Mouse (Mus musculus): Measurements from ENCODE around the gene Cd180. TPM values are rescaled to one million over a fixed set of nuclear protein-coding genes. Genes with fewer than 3 reads are reported as not detected.

Gene Cd180
- polyA plus RNA-seq, 1 experiment from 2014 or later = 0.42 TPM

- DNase-seq (ENCODE audit: low spot score) = no peak
- 85% methylated on average over 7 of the region's 7 CpGs for WGBS
- Histone ChIP-seq H3K36me3 (ENCODE audit: control insufficient read depth, insufficient read depth, low read length) (peaks cover 25% of the 10 kb centered on the region; the same call in 1 of the 2 replicates), H3K4me3 (ENCODE audit: low read depth, low read length) (no peak overlapping the region), H3K4me2 (replicated peaks; ENCODE audit: low read depth) (no peak overlapping the region), H3K4me1 (replicated peaks; ENCODE audit: control insufficient read depth, insufficient read depth) (no peaks in the 10 kb centered on the region), H3K27ac (replicated peaks) (no peak overlapping the region), H3K27me3 (ENCODE audit: control insufficient read depth, insufficient read depth, low read length) (no peaks in the 10 kb centered on the region), H3K9me3 (ENCODE audit: control insufficient read depth, low read length) (no peaks in the 10 kb centered on the region), H3K9ac (ENCODE audit: low read length) (no peak overlapping the region)
- TF ChIP-seq EP300 (optimal IDR thresholded peaks at IDR 0.05) = no peak
- TF ChIP-seq CTCF (IDR thresholded peaks at IDR 0.05; ENCODE audit: low read depth) = no peak
- no peak for ATAC-seq (ENCODE audit: low FRiP score, low TSS enrichment)
Measured at GRCm38 (mm10) chr13:102767110-102767509, 73.8 kb downstream of the Cd180 start.

DNA sequence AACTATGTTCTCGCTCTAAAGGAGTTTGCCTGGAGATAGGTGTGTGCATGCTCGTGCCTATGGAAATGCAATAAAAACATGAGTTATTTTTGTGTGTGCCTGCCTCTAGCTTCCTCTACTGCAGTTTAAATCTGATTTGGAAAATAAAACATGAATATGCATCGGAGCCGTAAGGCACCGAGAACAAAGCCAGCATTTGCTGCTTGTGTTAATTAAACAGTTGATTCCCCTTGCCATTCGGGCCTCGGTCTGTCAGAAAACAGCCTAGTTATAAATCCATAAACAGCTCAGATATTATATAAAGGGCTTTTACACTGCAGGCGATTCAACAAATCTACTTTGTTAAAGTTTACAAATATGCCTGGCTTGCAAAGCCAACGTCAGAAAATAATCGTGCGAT, 75.2 kb downstream of the Cd180 start:
- TF ChIP-seq EP300 (optimal IDR thresholded peaks at IDR 0.05) = no peak
- TF ChIP-seq CTCF (IDR thresholded peaks at IDR 0.05; ENCODE audit: low read depth) = no peak
- H3K27ac ChIP-seq (replicated peaks) = no peak overlapping the region
- DNase-seq (ENCODE audit: low spot score) (no peak), ATAC-seq (ENCODE audit: low FRiP score, low TSS enrichment) (no peak)
- H3K27me3 ChIP-seq (ENCODE audit: control insufficient read depth, insufficient read depth, low read length) = no peaks in the 10 kb centered on the region
- peaks cover 32% of the 10 kb centered on the region; the same call in 1 of the 2 replicates for H3K36me3 ChIP-seq (ENCODE audit: control insufficient read depth, insufficient read depth, low read length)
- no peaks in the 10 kb centered on the region for H3K9me3 ChIP-seq (ENCODE audit: control insufficient read depth, low read length)
- no peak overlapping the region for H3K4me3 ChIP-seq (ENCODE audit: low read depth, low read length)
- no peak overlapping the region for H3K9ac ChIP-seq (ENCODE audit: low read length)
- no peaks in the 10 kb centered on the region for H3K4me1 ChIP-seq (replicated peaks; ENCODE audit: control insufficient read depth, insufficient read depth)
- no peak overlapping the region for H3K4me2 ChIP-seq (replicated peaks; ENCODE audit: low read depth)
- 91% methylated on average over 11 of the region's 11 CpGs for WGBS

DNA sequence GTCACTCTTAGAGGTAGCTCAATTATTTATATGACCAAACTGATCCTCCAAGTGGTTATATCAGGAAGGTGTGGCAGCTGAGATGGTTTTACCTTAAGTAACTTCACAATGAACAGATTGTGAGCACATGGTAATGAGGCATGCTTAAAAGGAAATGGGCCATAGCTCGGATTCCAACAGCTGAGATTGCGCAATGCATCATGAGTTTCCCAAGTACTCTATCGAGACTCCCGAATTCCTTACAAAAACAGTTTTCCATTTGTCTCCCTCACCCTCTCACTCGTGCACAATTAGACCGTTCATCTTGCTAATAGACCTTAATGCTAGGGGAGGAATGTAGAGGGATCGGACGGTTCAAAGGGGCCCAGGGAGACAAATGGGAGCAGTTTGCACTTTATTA, 76.8 kb downstream of the Cd180 start:
- TF ChIP-seq EP300 (optimal IDR thresholded peaks at IDR 0.05) = no peak
- no peak for TF ChIP-seq CTCF (IDR thresholded peaks at IDR 0.05; ENCODE audit: low read depth)
- H3K4me3 ChIP-seq (ENCODE audit: low read depth, low read length) = no peak overlapping the region
- peaks cover 25% of the 10 kb centered on the region; the same call in 1 of the 2 replicates for H3K36me3 ChIP-seq (ENCODE audit: control insufficient read depth, insufficient read depth, low read length)
- no peak overlapping the region for H3K4me2 ChIP-seq (replicated peaks; ENCODE audit: low read depth)
- no peak overlapping the region for H3K9ac ChIP-seq (ENCODE audit: low read length)
- no peaks in the 10 kb centered on the region for H3K9me3 ChIP-seq (ENCODE audit: control insufficient read depth, low read length)
- H3K27ac ChIP-seq (replicated peaks) = no peak overlapping the region
- DNase-seq (ENCODE audit: low spot score) (no peak), ATAC-seq (ENCODE audit: low FRiP score, low TSS enrichment) (no peak)
- no peaks in the 10 kb centered on the region for H3K27me3 ChIP-seq (ENCODE audit: control insufficient read depth, insufficient read depth, low read length)
- no peaks in the 10 kb centered on the region for H3K4me1 ChIP-seq (replicated peaks; ENCODE audit: control insufficient read depth, insufficient read depth)
- WGBS = 50% methylated on average over 8 of the region's 8 CpGs

GRCm38 (mm10) chr13:102773169-102773568, 79.8 kb downstream of the Cd180 start:
- H3K36me3 ChIP-seq (ENCODE audit: control insufficient read depth, insufficient read depth, low read length) = peaks cover 18% of the 10 kb centered on the region; the same call in 1 of the 2 replicates
- no peaks in the 10 kb centered on the region for H3K9me3 ChIP-seq (ENCODE audit: control insufficient read depth, low read length)
- no peaks in the 10 kb centered on the region for H3K27me3 ChIP-seq (ENCODE audit: control insufficient read depth, insufficient read depth, low read length)
- H3K4me3 ChIP-seq (ENCODE audit: low read depth, low read length) = no peak overlapping the region
- no peaks in the 10 kb centered on the region for H3K4me1 ChIP-seq (replicated peaks; ENCODE audit: control insufficient read depth, insufficient read depth)
- no peak for DNase-seq (ENCODE audit: low spot score)
- no peak for TF ChIP-seq EP300 (optimal IDR thresholded peaks at IDR 0.05)
- TF ChIP-seq CTCF (IDR thresholded peaks at IDR 0.05; ENCODE audit: low read depth) = no peak
- 84% methylated on average over 9 of the region's 9 CpGs for WGBS
- no peak overlapping the region for H3K27ac ChIP-seq (replicated peaks)
- H3K4me2 ChIP-seq (replicated peaks; ENCODE audit: low read depth) = no peak overlapping the region
- H3K9ac ChIP-seq (ENCODE audit: low read length) = no peak overlapping the region
- ATAC-seq (ENCODE audit: low FRiP score, low TSS enrichment) = no peak

GRCm38 (mm10) chr13:102774786-102775201, 81.4 kb downstream of the Cd180 start:
- no peak for TF ChIP-seq EP300 (optimal IDR thresholded peaks at IDR 0.05)
- TF ChIP-seq CTCF (IDR thresholded peaks at IDR 0.05; ENCODE audit: low read depth) = peak; percentile 47
- Histone ChIP-seq H3K27me3 (ENCODE audit: control insufficient read depth, insufficient read depth, low read length) (no peaks in the 10 kb centered on the region), H3K9ac (ENCODE audit: low read length) (no peak overlapping the region), H3K36me3 (ENCODE audit: control insufficient read depth, insufficient read depth, low read length) (0 out of 2 replicates have a peak, but pooled peaks cover 13% of the 10 kb centered on the region), H3K4me2 (replicated peaks; ENCODE audit: low read depth) (no peak overlapping the region), H3K9me3 (ENCODE audit: control insufficient read depth, low read length) (no peaks in the 10 kb centered on the region), H3K4me1 (replicated peaks; ENCODE audit: control insufficient read depth, insufficient read depth) (no peaks in the 10 kb centered on the region), H3K27ac (replicated peaks) (0 out of 2 replicates have a peak overlapping the region, but pooled peaks have one; percentile 45), H3K4me3 (ENCODE audit: low read depth, low read length) (no peak overlapping the region)
- ATAC-seq (ENCODE audit: low FRiP score, low TSS enrichment) = no peak; the same call in 1 of the 2 replicates
- 69% methylated on average over 7 of the region's 7 CpGs for WGBS
- DNase-seq (ENCODE audit: low spot score) = no peak

- ATAC-seq (ENCODE audit: low FRiP score, low TSS enrichment) = no peak
- DNase-seq (ENCODE audit: low spot score) = no peak
- Histone ChIP-seq H3K9me3 (ENCODE audit: control insufficient read depth, low read length) (no peaks in the 10 kb centered on the region), H3K4me2 (replicated peaks; ENCODE audit: low read depth) (no peak overlapping the region), H3K36me3 (ENCODE audit: control insufficient read depth, insufficient read depth, low read length) (0 out of 2 replicates have a peak, but pooled peaks cover 14% of the 10 kb centered on the region), H3K4me1 (replicated peaks; ENCODE audit: control insufficient read depth, insufficient read depth) (no peaks in the 10 kb centered on the region), H3K27ac (replicated peaks) (no peak overlapping the region), H3K9ac (ENCODE audit: low read length) (no peak overlapping the region), H3K27me3 (ENCODE audit: control insufficient read depth, insufficient read depth, low read length) (no peaks in the 10 kb centered on the region), H3K4me3 (ENCODE audit: low read depth, low read length) (no peak overlapping the region)
- 64% methylated on average over 6 of the region's 6 CpGs for WGBS
- TF ChIP-seq EP300 (optimal IDR thresholded peaks at IDR 0.05) (no peak), CTCF (IDR thresholded peaks at IDR 0.05; ENCODE audit: low read depth) (no peak)
Measured at GRCm38 (mm10) chr13:102775506-102775905, 82.1 kb downstream of the Cd180 start.

Measured in stomach, postnatal 0 days (tissue).